ENCODE assay signal across 10 mouse cellular contexts in the genomic region with DNA sequence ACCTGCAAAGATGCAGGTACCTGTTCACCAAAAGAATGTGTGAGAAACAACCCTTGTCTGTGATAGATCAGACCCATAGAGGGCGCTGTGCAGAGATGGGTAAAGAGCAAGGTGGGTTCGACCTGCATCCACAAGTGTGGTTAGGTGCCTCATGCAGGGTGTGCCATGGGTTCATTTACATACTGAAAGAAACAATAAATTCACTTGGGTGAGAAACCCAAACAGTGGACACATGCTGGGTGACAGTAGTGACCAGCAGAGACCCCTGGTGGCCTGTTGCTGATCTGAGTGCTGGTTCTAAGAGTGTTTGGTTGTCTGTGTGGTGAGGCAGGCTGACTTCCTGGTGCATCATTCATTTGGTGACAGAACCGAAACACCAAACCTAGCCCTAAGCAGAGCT. TPM values are rescaled to one million over a fixed set of nuclear protein-coding genes. Genes with fewer than 3 reads are reported as not detected.
DNase-seq lines count a peak whose midpoint lies in the region; ATAC-seq and TF ChIP-seq lines count a peak whose summit lies in the region.
"Had no signal": no experiment of that assay in that cellular context is flagged by ENCODE, and none has a peak within 500 bp of the region (broad histone marks: within the 10 kb centered on the region; RNA-seq: fewer than 3 reads in every experiment).

No protein-coding gene starts in this region.

- no peak overlapping the region for H3K27ac ChIP-seq in layer of hippocampus, adult 2 months
- no peak overlapping the region for H3K27ac ChIP-seq in lung, postnatal 0 days (ENCODE audit: low read length)

- H3K4me3 ChIP-seq in layer of hippocampus, adult 2 months: no peak overlapping the region
- H3K4me3 ChIP-seq in E14TG2a.4 (replicated peaks; ENCODE audit: low read length): no peak overlapping the region
- no peak overlapping the region for H3K4me3 ChIP-seq in lung, postnatal 0 days (ENCODE audit: low read depth, low read length)

- peak; percentile 70 for TF ChIP-seq CTCF in layer of hippocampus, adult 2 months (conservative IDR thresholded peaks at IDR 0.05)
- TF ChIP-seq CTCF in E14TG2a.4 (conservative IDR thresholded peaks at IDR 0.05; ENCODE audit: low read length): peak; percentile 53
- peak; percentile 65 for TF ChIP-seq CTCF in lung, postnatal 0 days (IDR thresholded peaks at IDR 0.05)

- peaks cover 24% of the 10 kb centered on the region for H3K4me1 ChIP-seq in E14TG2a.4 (replicated peaks; ENCODE audit: low read depth, low read length)
- no peaks in the 10 kb centered on the region; the same call in 1 of the 2 replicates for H3K4me1 ChIP-seq in lung, postnatal 0 days (ENCODE audit: insufficient read depth, low read depth, low read length)

- H3K4me2 ChIP-seq in lung, postnatal 0 days (replicated peaks; ENCODE audit: low read depth, low read length): no peak overlapping the region

- TF ChIP-seq EP300 in lung, postnatal 0 days (IDR thresholded peaks at IDR 0.05): no peak

- peaks cover 38% of the 10 kb centered on the region for H3K27me3 ChIP-seq in E14TG2a.4 (ENCODE audit: insufficient read depth, low read length)
- H3K27me3 ChIP-seq in lung, postnatal 0 days (replicated peaks; ENCODE audit: insufficient read depth, low read length): no peaks in the 10 kb centered on the region

- no peak for ATAC-seq in lung, postnatal 0 days
- ATAC-seq in megakaryocyte-erythroid progenitor cell, adult 5-6 weeks (replicated peaks; ENCODE audit: low FRiP score, low TSS enrichment, poor library complexity, severe bottlenecking): no peak

- no peak for DNase-seq in layer of hippocampus, adult 2 months (ENCODE audit: low spot score in 2 of 2)
- DNase-seq in layer of hippocampus, postnatal 14 days (ENCODE audit: low spot score in 2 of 2): no peak
- DNase-seq in adipocyte (ENCODE audit: low spot score): peak; percentile 49
- no peak for DNase-seq in lung, postnatal 0 days (ENCODE audit: low spot score)
- DNase-seq in frontal cortex, postnatal 14 days (ENCODE audit: low spot score in 2 of 2): no peak
- DNase-seq in gastrocnemius, postnatal 36 days: no peak
- DNase-seq: gastrocnemius, postnatal 10 days had no signal

- H3K9ac ChIP-seq in lung, postnatal 0 days (replicated peaks; ENCODE audit: low read depth): no peak overlapping the region

- H3K36me3 ChIP-seq in E14TG2a.4 (ENCODE audit: insufficient read depth, low read length): no peaks in the 10 kb centered on the region
- H3K36me3 ChIP-seq in lung, postnatal 0 days (ENCODE audit: insufficient read depth, low read length): peaks cover 6% of the 10 kb centered on the region

- no peaks in the 10 kb centered on the region for H3K9me3 ChIP-seq in E14TG2a.4 (ENCODE audit: low read length)
- no peaks in the 10 kb centered on the region for H3K9me3 ChIP-seq in lung, postnatal 0 days (ENCODE audit: low read length)

- 36% methylated on average over 3 of the region's 3 CpGs for WGBS in lung, postnatal 0 days

- intact Hi-C loops in gastrocnemius, postnatal 36 days (cut with DNase I): no loop called here

RNA-seq across cellular contexts. Expression of a gene that starts 5.0 kb away (rescaled TPM):
- 1 to 10 TPM; 5.2 to 5.4 TPM for total RNA-seq in layer of hippocampus, adult 2 months (2021)
- 1 to 10 TPM; 6.8 to 7.7 TPM for total RNA-seq in layer of hippocampus, postnatal 14 days (2021)
- polyA plus RNA-seq in lung, postnatal 0 days (2015; fragmentation: Nextera tagmentation; extraction: Ambion mirVana): 44.5 and 51.3 TPM in 2 replicates
- total RNA-seq in megakaryocyte-erythroid progenitor cell, adult 5-6 weeks (2014; fragmentation: Nextera tagmentation): 0.31 TPM in 1 of 2 replicates, not detected in the other
- 0.33 and 0.42 TPM in 2 replicates for total RNA-seq in megakaryocyte-erythroid progenitor cell, adult 5-6 weeks (2017)
- 1 to 10 TPM; 4.1 to 4.5 TPM for total RNA-seq in gastrocnemius, postnatal 36 days (2021)
- total RNA-seq: monocyte, adult 5-6 weeks had no signal
